Mouse (Mus musculus): ENCODE data around the gene Tmub2. TPM values are rescaled to one million over a fixed set of nuclear protein-coding genes. Genes with fewer than 3 reads are reported as not detected.

The Tmub2 gene
- polyA plus RNA-seq, 2 experiments, result 52.6 to 59.9 TPM

- Histone ChIP-seq H3K4me2 (replicated peaks; ENCODE audit: low read depth, low read length, severe bottlenecking) (peak overlapping the region; percentile 96), H3K27me3 (ENCODE audit: control insufficient read depth, insufficient read depth, low read length) (no peaks in the 10 kb centered on the region), H3K4me3 (replicated peaks; ENCODE audit: low read length) (peak overlapping the region; percentile 70), H3K9me3 (ENCODE audit: control insufficient read depth, low read length) (no peaks in the 10 kb centered on the region), H3K27ac (replicated peaks; ENCODE audit: low read depth, low read length) (no peak overlapping the region), H3K9ac (ENCODE audit: low read depth, low read length, severe bottlenecking) (peak overlapping the region; percentile 64), H3K36me3 (ENCODE audit: control insufficient read depth, insufficient read depth, low read length) (peaks cover 10% of the 10 kb centered on the region; the same call in 1 of the 2 replicates), H3K4me1 (ENCODE audit: control insufficient read depth, insufficient read depth, low read length) (peaks cover 18% of the 10 kb centered on the region; the same call in 1 of the 2 replicates)
- no peak for TF ChIP-seq POLR2A (IDR thresholded peaks at IDR 0.05; ENCODE audit: borderline replicate concordance, extremely low read depth, insufficient read depth, insufficient read length)
- 14% methylated on average over 9 of the region's 9 CpGs for WGBS
- ATAC-seq (ENCODE audit: low FRiP score, low read depth), result no peak
- no peak for DNase-seq (ENCODE audit: low spot score)
These were observed 35.2 kb upstream of the Tmub2 start for GRCm38 (mm10) chr11:102249351-102250090.

- H3K27ac ChIP-seq (replicated peaks; ENCODE audit: low read depth, low read length), result 0 out of 2 replicates have a peak overlapping the region, but pooled peaks have one; percentile 9
- DNase-seq (ENCODE audit: low spot score) (peak; percentile 19), ATAC-seq (ENCODE audit: low FRiP score, low read depth) (peak; percentile 65; the same call in 1 of the 2 replicates)
- peaks cover 8% of the 10 kb centered on the region; the same call in 1 of the 2 replicates for H3K4me1 ChIP-seq (ENCODE audit: control insufficient read depth, insufficient read depth, low read length)
- no peak overlapping the region for H3K4me3 ChIP-seq (replicated peaks; ENCODE audit: low read length)
- no peaks in the 10 kb centered on the region for H3K9me3 ChIP-seq (ENCODE audit: control insufficient read depth, low read length)
- no peaks in the 10 kb centered on the region for H3K27me3 ChIP-seq (ENCODE audit: control insufficient read depth, insufficient read depth, low read length)
- 13% methylated on average over 9 of the region's 9 CpGs for WGBS
- H3K36me3 ChIP-seq (ENCODE audit: control insufficient read depth, insufficient read depth, low read length), result peaks cover 12% of the 10 kb centered on the region; the same call in 1 of the 2 replicates
- H3K9ac ChIP-seq (ENCODE audit: low read depth, low read length, severe bottlenecking), result no peak overlapping the region
- TF ChIP-seq POLR2A (IDR thresholded peaks at IDR 0.05; ENCODE audit: borderline replicate concordance, extremely low read depth, insufficient read depth, insufficient read length), result no peak
- H3K4me2 ChIP-seq (replicated peaks; ENCODE audit: low read depth, low read length, severe bottlenecking), result peak overlapping the region; percentile 19; the same call in 1 of the 2 replicates
These were observed 27.2 kb upstream of the Tmub2 start for GRCm38 (mm10) chr11:102257514-102257913.

- H3K4me3 ChIP-seq (replicated peaks; ENCODE audit: low read length), result no peak overlapping the region
- H3K4me1 ChIP-seq (ENCODE audit: control insufficient read depth, insufficient read depth, low read length), result peaks cover 8% of the 10 kb centered on the region; the same call in 1 of the 2 replicates
- DNase-seq (ENCODE audit: low spot score) (no peak), ATAC-seq (ENCODE audit: low FRiP score, low read depth) (no peak)
- H3K4me2 ChIP-seq (replicated peaks; ENCODE audit: low read depth, low read length, severe bottlenecking), result no peak overlapping the region
- H3K27me3 ChIP-seq (ENCODE audit: control insufficient read depth, insufficient read depth, low read length), result no peaks in the 10 kb centered on the region
- no peak overlapping the region for H3K27ac ChIP-seq (replicated peaks; ENCODE audit: low read depth, low read length)
- TF ChIP-seq POLR2A (IDR thresholded peaks at IDR 0.05; ENCODE audit: borderline replicate concordance, extremely low read depth, insufficient read depth, insufficient read length), result no peak
- WGBS, result 69% methylated on average over 6 of the region's 6 CpGs
- H3K9me3 ChIP-seq (ENCODE audit: control insufficient read depth, low read length), result no peaks in the 10 kb centered on the region
- no peak overlapping the region for H3K9ac ChIP-seq (ENCODE audit: low read depth, low read length, severe bottlenecking)
- H3K36me3 ChIP-seq (ENCODE audit: control insufficient read depth, insufficient read depth, low read length), result peaks cover 12% of the 10 kb centered on the region; the same call in 1 of the 2 replicates
These were observed 26.6 kb upstream of the Tmub2 start for GRCm38 (mm10) chr11:102258095-102258494.

GRCm38 (mm10) chr11:102258521-102258920, 26.2 kb upstream of the Tmub2 start:
- no peak for TF ChIP-seq POLR2A (IDR thresholded peaks at IDR 0.05; ENCODE audit: borderline replicate concordance, extremely low read depth, insufficient read depth, insufficient read length)
- Histone ChIP-seq H3K4me1 (ENCODE audit: control insufficient read depth, insufficient read depth, low read length) (peaks cover 8% of the 10 kb centered on the region; the same call in 1 of the 2 replicates), H3K4me2 (replicated peaks; ENCODE audit: low read depth, low read length, severe bottlenecking) (no peak overlapping the region), H3K9me3 (ENCODE audit: control insufficient read depth, low read length) (no peaks in the 10 kb centered on the region), H3K4me3 (replicated peaks; ENCODE audit: low read length) (no peak overlapping the region), H3K27ac (replicated peaks; ENCODE audit: low read depth, low read length) (no peak overlapping the region), H3K27me3 (ENCODE audit: control insufficient read depth, insufficient read depth, low read length) (no peaks in the 10 kb centered on the region), H3K36me3 (ENCODE audit: control insufficient read depth, insufficient read depth, low read length) (peaks cover 14% of the 10 kb centered on the region; the same call in 1 of the 2 replicates), H3K9ac (ENCODE audit: low read depth, low read length, severe bottlenecking) (no peak overlapping the region)
- DNase-seq (ENCODE audit: low spot score) (no peak), ATAC-seq (ENCODE audit: low FRiP score, low read depth) (no peak)
- WGBS, result 83% methylated on average over 3 of the region's 3 CpGs

GRCm38 (mm10) chr11:102263211-102263610, 21.5 kb upstream of the Tmub2 start:
- no peak overlapping the region for H3K9ac ChIP-seq (ENCODE audit: low read depth, low read length, severe bottlenecking)
- peaks cover 7% of the 10 kb centered on the region; the same call in 1 of the 2 replicates for H3K4me1 ChIP-seq (ENCODE audit: control insufficient read depth, insufficient read depth, low read length)
- H3K36me3 ChIP-seq (ENCODE audit: control insufficient read depth, insufficient read depth, low read length), result peaks cover 16% of the 10 kb centered on the region; the same call in 1 of the 2 replicates
- H3K27me3 ChIP-seq (ENCODE audit: control insufficient read depth, insufficient read depth, low read length), result no peaks in the 10 kb centered on the region
- 96% methylated on average over 7 of the region's 7 CpGs for WGBS
- no peak overlapping the region for H3K4me3 ChIP-seq (replicated peaks; ENCODE audit: low read length)
- no peak overlapping the region for H3K27ac ChIP-seq (replicated peaks; ENCODE audit: low read depth, low read length)
- DNase-seq (ENCODE audit: low spot score), result no peak
- no peaks in the 10 kb centered on the region for H3K9me3 ChIP-seq (ENCODE audit: control insufficient read depth, low read length)
- no peak for TF ChIP-seq POLR2A (IDR thresholded peaks at IDR 0.05; ENCODE audit: borderline replicate concordance, extremely low read depth, insufficient read depth, insufficient read length)
- H3K4me2 ChIP-seq (replicated peaks; ENCODE audit: low read depth, low read length, severe bottlenecking), result no peak overlapping the region
- no peak for ATAC-seq (ENCODE audit: low FRiP score, low read depth)

Data from limb, embryonic 14.5 days (tissue).